Mouse (Mus musculus): ENCODE data around the gene Dld. TPM values are rescaled to one million over a fixed set of nuclear protein-coding genes. Genes with fewer than 3 reads are reported as not detected.

Gene Dld
- polyA plus RNA-seq, 1 experiment from 2014 or later, result 124 TPM

- H3K27me3 ChIP-seq (replicated peaks; ENCODE audit: control insufficient read depth, insufficient read depth, low read length), result no peaks in the 10 kb centered on the region
- H3K4me1 ChIP-seq (replicated peaks; ENCODE audit: control insufficient read depth, insufficient read depth, low read length), result no peaks in the 10 kb centered on the region
- no peak for TF ChIP-seq CTCF (IDR thresholded peaks at IDR 0.05; ENCODE audit: low read depth)
- WGBS, result 89% methylated on average over 7 of the region's 7 CpGs
- no peak overlapping the region for H3K27ac ChIP-seq (ENCODE audit: low read depth, low read length)
- no peak for ATAC-seq
- H3K4me2 ChIP-seq (replicated peaks; ENCODE audit: low read depth), result no peak overlapping the region
- H3K4me3 ChIP-seq (ENCODE audit: low read depth, low read length), result no peak overlapping the region
- H3K9me3 ChIP-seq (ENCODE audit: control insufficient read depth), result no peaks in the 10 kb centered on the region
- H3K36me3 ChIP-seq (ENCODE audit: control insufficient read depth, insufficient read depth), result peaks cover 41% of the 10 kb centered on the region
- no peak overlapping the region for H3K9ac ChIP-seq (ENCODE audit: low read depth, low read length)
These were observed 33.4 kb downstream of the Dld start for GRCm38 (mm10) chr12:31317670-31318408.

GRCm38 (mm10) chr12:31315961-31316360, 35.3 kb downstream of the Dld start:
- peaks cover 58% of the 10 kb centered on the region for H3K36me3 ChIP-seq (ENCODE audit: control insufficient read depth, insufficient read depth)
- H3K4me3 ChIP-seq (ENCODE audit: low read depth, low read length), result no peak overlapping the region
- no peak for TF ChIP-seq CTCF (IDR thresholded peaks at IDR 0.05; ENCODE audit: low read depth)
- ATAC-seq, result no peak
- WGBS, result 88% methylated on average over 6 of the region's 6 CpGs
- no peaks in the 10 kb centered on the region for H3K27me3 ChIP-seq (replicated peaks; ENCODE audit: control insufficient read depth, insufficient read depth, low read length)
- H3K4me1 ChIP-seq (replicated peaks; ENCODE audit: control insufficient read depth, insufficient read depth, low read length), result no peaks in the 10 kb centered on the region
- no peak overlapping the region for H3K9ac ChIP-seq (ENCODE audit: low read depth, low read length)
- H3K4me2 ChIP-seq (replicated peaks; ENCODE audit: low read depth), result no peak overlapping the region
- no peaks in the 10 kb centered on the region for H3K9me3 ChIP-seq (ENCODE audit: control insufficient read depth)
- no peak overlapping the region for H3K27ac ChIP-seq (ENCODE audit: low read depth, low read length)

- no peak overlapping the region for H3K4me3 ChIP-seq (ENCODE audit: low read depth, low read length)
- no peak overlapping the region for H3K9ac ChIP-seq (ENCODE audit: low read depth, low read length)
- whole genome bisulfite sequencing, result 90% methylated on average over 7 of the region's 7 CpGs
- H3K36me3 ChIP-seq (ENCODE audit: control insufficient read depth, insufficient read depth), result peaks cover 57% of the 10 kb centered on the region
- TF ChIP-seq CTCF (IDR thresholded peaks at IDR 0.05; ENCODE audit: low read depth), result no peak
- H3K4me1 ChIP-seq (replicated peaks; ENCODE audit: control insufficient read depth, insufficient read depth, low read length), result no peaks in the 10 kb centered on the region
- no peaks in the 10 kb centered on the region for H3K9me3 ChIP-seq (ENCODE audit: control insufficient read depth)
- H3K27me3 ChIP-seq (replicated peaks; ENCODE audit: control insufficient read depth, insufficient read depth, low read length), result no peaks in the 10 kb centered on the region
- no peak for ATAC-seq
- no peak overlapping the region for H3K27ac ChIP-seq (ENCODE audit: low read depth, low read length)
- no peak overlapping the region for H3K4me2 ChIP-seq (replicated peaks; ENCODE audit: low read depth)
These were observed 36.9 kb downstream of the Dld start for GRCm38 (mm10) chr12:31314310-31314709.

GRCm38 (mm10) chr12:31313136-31313535, 38.1 kb downstream of the Dld start:
- no peak overlapping the region for H3K4me2 ChIP-seq (replicated peaks; ENCODE audit: low read depth)
- H3K27ac ChIP-seq (ENCODE audit: low read depth, low read length), result no peak overlapping the region
- H3K4me1 ChIP-seq (replicated peaks; ENCODE audit: control insufficient read depth, insufficient read depth, low read length), result no peaks in the 10 kb centered on the region
- 98% methylated on average over 4 of the region's 4 CpGs for WGBS
- no peak overlapping the region for H3K9ac ChIP-seq (ENCODE audit: low read depth, low read length)
- peaks cover 60% of the 10 kb centered on the region for H3K36me3 ChIP-seq (ENCODE audit: control insufficient read depth, insufficient read depth)
- H3K9me3 ChIP-seq (ENCODE audit: control insufficient read depth), result no peaks in the 10 kb centered on the region
- no peaks in the 10 kb centered on the region for H3K27me3 ChIP-seq (replicated peaks; ENCODE audit: control insufficient read depth, insufficient read depth, low read length)
- ATAC-seq, result no peak
- no peak for TF ChIP-seq CTCF (IDR thresholded peaks at IDR 0.05; ENCODE audit: low read depth)
- no peak overlapping the region for H3K4me3 ChIP-seq (ENCODE audit: low read depth, low read length)

GRCm38 (mm10) chr12:31312281-31312680, 39.0 kb downstream of the Dld start:
- Histone ChIP-seq H3K27ac (ENCODE audit: low read depth, low read length) (no peak overlapping the region), H3K9ac (ENCODE audit: low read depth, low read length) (no peak overlapping the region), H3K36me3 (ENCODE audit: control insufficient read depth, insufficient read depth) (peaks cover 64% of the 10 kb centered on the region), H3K27me3 (replicated peaks; ENCODE audit: control insufficient read depth, insufficient read depth, low read length) (no peaks in the 10 kb centered on the region), H3K4me1 (replicated peaks; ENCODE audit: control insufficient read depth, insufficient read depth, low read length) (no peaks in the 10 kb centered on the region), H3K4me3 (ENCODE audit: low read depth, low read length) (no peak overlapping the region), H3K9me3 (ENCODE audit: control insufficient read depth) (no peaks in the 10 kb centered on the region), H3K4me2 (replicated peaks; ENCODE audit: low read depth) (no peak overlapping the region)
- TF ChIP-seq CTCF (IDR thresholded peaks at IDR 0.05; ENCODE audit: low read depth), result no peak
- no peak for ATAC-seq
- 87% methylated on average over 5 of the region's 5 CpGs for WGBS

GRCm38 (mm10) chr12:31311671-31312265, 39.5 kb downstream of the Dld start:
- peaks cover 65% of the 10 kb centered on the region for H3K36me3 ChIP-seq (ENCODE audit: control insufficient read depth, insufficient read depth)

More at GRCm38 (mm10) chr12:31311671-31312265, 39.5 kb downstream of the Dld start:
- no peaks in the 10 kb centered on the region for H3K9me3 ChIP-seq (ENCODE audit: control insufficient read depth)
- TF ChIP-seq CTCF (IDR thresholded peaks at IDR 0.05; ENCODE audit: low read depth), result no peak
- no peak for ATAC-seq
- no peak overlapping the region for H3K9ac ChIP-seq (ENCODE audit: low read depth, low read length)
- WGBS, result 85% methylated on average over 9 of the region's 9 CpGs
- H3K27me3 ChIP-seq (replicated peaks; ENCODE audit: control insufficient read depth, insufficient read depth, low read length), result no peaks in the 10 kb centered on the region
- H3K4me3 ChIP-seq (ENCODE audit: low read depth, low read length), result no peak overlapping the region
- no peak overlapping the region for H3K27ac ChIP-seq (ENCODE audit: low read depth, low read length)
- no peaks in the 10 kb centered on the region for H3K4me1 ChIP-seq (replicated peaks; ENCODE audit: control insufficient read depth, insufficient read depth, low read length)
- H3K4me2 ChIP-seq (replicated peaks; ENCODE audit: low read depth), result no peak overlapping the region

Measured in intestine, postnatal 0 days (tissue).